Mouse (Mus musculus) cortical plate, adult 2 months (tissue): Measurements from ENCODE around the gene Scamp3.

Experiments
- CTCF ChIP-seq: fragments of 200-500 bp; IDR thresholded peaks from 2 replicates; pipeline ENCODE4 v1.5.1; 2011; ENCODE audit warnings: mild to moderate bottlenecking, control low read depth, low read length; ENCODE audit not compliant: insufficient read depth; ENCODE audit errors: extremely low read depth
- POLR2A ChIP-seq: fragments of 200-500 bp; IDR thresholded peaks from 2 replicates; pipeline ENCODE4 v1.6.1; 2011; ENCODE audit warnings: mild to moderate bottlenecking, low read length, control low read depth; ENCODE audit not compliant: insufficient read depth; ENCODE audit errors: extremely low read depth

- TF ChIP-seq CTCF = no peak
- peak; percentile 94 for TF ChIP-seq POLR2A
These were observed 6.0 kb downstream of the Scamp3 start, which contains the start of gene Fam189b for GRCm38 (mm10) chr3:89183058-89183958.
